Mouse (Mus musculus): ENCODE measurements around the gene Kdm4a.

GRCm38 (mm10) chr4:118135414-118135813 is 44.4 kb downstream of the Kdm4a start:
- TF ChIP-seq TAL1 (IDR thresholded peaks at IDR 0.05; ENCODE audit: low read length), result no peak
- no peak for TF ChIP-seq GATA1 (IDR thresholded peaks at IDR 0.05; ENCODE audit: low read length)

Data from erythroblast, embryonic 14.5 days (primary cell).